Mouse (Mus musculus) liver, embryonic 12.5 days (tissue): ENCODE data around the gene Aamdc. TPM values are rescaled to one million over a fixed set of nuclear protein-coding genes. Genes with fewer than 3 reads are reported as not detected.

Experiments
- ATAC-seq: fragments of 200-750 bp; cut with Nextera tagmentation; 2 replicates; pipeline ENCODE4 v1.8.0; 2017; ENCODE audit warnings: moderate number of reproducible peaks, mild to moderate bottlenecking, moderate library complexity
- H3K27ac ChIP-seq: fragments of 300-500 bp; sonication (generic); 2 replicates; pipeline ENCODE4 v1.5.1; 2016; ENCODE audit warnings: mild to moderate bottlenecking
- H3K27me3 ChIP-seq: fragments of 300-500 bp; sonication (generic); replicated peaks from 2 replicates; pipeline ENCODE4 v1.6.1; 2016; ENCODE audit warnings: mild to moderate bottlenecking, moderate library complexity
- H3K36me3 ChIP-seq: fragments of 300-500 bp; sonication (generic); 2 replicates; pipeline ENCODE4 v1.6.1; 2016; ENCODE audit warnings: mild to moderate bottlenecking, moderate library complexity
- H3K4me1 ChIP-seq: fragments of 300-500 bp; sonication (generic); 2 replicates; pipeline ENCODE4 v1.6.1; 2016
- H3K4me2 ChIP-seq: fragments of 300-500 bp; sonication (generic); 2 replicates; pipeline ENCODE4 v1.6.1; 2016; ENCODE audit warnings: mild to moderate bottlenecking, moderate library complexity
- H3K4me3 ChIP-seq: fragments of 300-500 bp; sonication (generic); 2 replicates; pipeline ENCODE4 v1.5.1; 2016; ENCODE audit warnings: mild to moderate bottlenecking, moderate library complexity
- H3K9ac ChIP-seq: fragments of 300-500 bp; sonication (generic); 2 replicates; pipeline ENCODE4 v1.6.1; 2016; ENCODE audit warnings: mild to moderate bottlenecking, moderate library complexity
- H3K9me3 ChIP-seq: fragments of 300-500 bp; sonication (generic); replicated peaks from 2 replicates; pipeline ENCODE4 v1.6.1; 2016; ENCODE audit warnings: mild to moderate bottlenecking, moderate library complexity
- WGBS: fragments of 180-500 bp; shearing (Covaris S2); methylation state at CpG from one replicate; pipeline ENCODE4 v1.1.7; 2016; ENCODE audit not compliant: insufficient replicate concordance; 5-methylcytosine and 5-hydroxymethylcytosine counted together
- polyA plus RNA-seq: library from polyadenylated mRNA; unstranded; fragments of >200 nt; fragmentation: Nextera tagmentation; extraction: Ambion mirVana; gene quantifications from 2 replicates; pipeline ENCODE4 v1.2.1, GENCODE M21; 2016

Gene Aamdc
- 17.4 and 17.6 TPM in 2 replicates for polyA plus RNA-seq

GRCm38 (mm10) chr7:97579067-97579975 lies at the start of gene Aamdc, which contains the start of gene Rsf1:
Gene Aamdc, minus strand, starts transcription at chr7:97579497.
Gene Rsf1, plus strand, starts transcription at chr7:97579889.
- Histone ChIP-seq H3K36me3 (no peaks in the 10 kb centered on the region), H3K9me3 (no peaks in the 10 kb centered on the region), H3K4me3 (peak within 1 kb of the TSS; percentile 98), H3K27me3 (no peaks in the 10 kb centered on the region), H3K9ac (peak within 1 kb of the TSS; percentile 99), H3K27ac (peak within 1 kb of the TSS; percentile 95), H3K4me1 (peaks cover 25% of the 10 kb centered on the region), H3K4me2 (peak within 1 kb of the TSS; percentile 96)
- WGBS, result under 1% methylated on average over 65 of the region's 68 CpGs
- ATAC-seq, result peak; percentile 88

- Histone ChIP-seq H3K9ac (no peak overlapping the region), H3K36me3 (0 out of 2 replicates have a peak, but pooled peaks cover 6% of the 10 kb centered on the region), H3K27ac (no peak overlapping the region), H3K4me1 (no peaks in the 10 kb centered on the region), H3K4me3 (no peak overlapping the region), H3K4me2 (no peak overlapping the region), H3K27me3 (no peaks in the 10 kb centered on the region), H3K9me3 (no peaks in the 10 kb centered on the region)
- ATAC-seq, result no peak
Observed at GRCm38 (mm10) chr7:97623402-97623801, 44.1 kb upstream of the Aamdc start.

GRCm38 (mm10) chr7:97622676-97623075 lies 43.4 kb upstream of the Aamdc start:
- H3K4me2 ChIP-seq, result no peak overlapping the region
- H3K9ac ChIP-seq, result no peak overlapping the region
- H3K4me3 ChIP-seq, result no peak overlapping the region
- no peak for ATAC-seq
- H3K27ac ChIP-seq, result no peak overlapping the region
- H3K9me3 ChIP-seq, result no peaks in the 10 kb centered on the region
- no peaks in the 10 kb centered on the region for H3K27me3 ChIP-seq
- no peaks in the 10 kb centered on the region for H3K4me1 ChIP-seq
- H3K36me3 ChIP-seq, result peaks cover 13% of the 10 kb centered on the region
- 78% methylated on average over 1 of the region's 1 CpGs for WGBS

GRCm38 (mm10) chr7:97621346-97621745 lies 42.0 kb upstream of the Aamdc start:
- Histone ChIP-seq H3K4me2 (no peak overlapping the region), H3K9me3 (no peaks in the 10 kb centered on the region), H3K9ac (no peak overlapping the region), H3K36me3 (peaks cover 15% of the 10 kb centered on the region), H3K4me3 (no peak overlapping the region), H3K27me3 (no peaks in the 10 kb centered on the region), H3K4me1 (no peaks in the 10 kb centered on the region), H3K27ac (no peak overlapping the region)
- WGBS, result 88% methylated on average over 5 of the region's 5 CpGs
- no peak for ATAC-seq

GRCm38 (mm10) chr7:97598548-97598947 lies 19.3 kb upstream of the Aamdc start:
- ATAC-seq, result no peak
- Histone ChIP-seq H3K4me2 (no peak overlapping the region), H3K9ac (no peak overlapping the region), H3K27ac (no peak overlapping the region), H3K4me3 (no peak overlapping the region), H3K4me1 (peaks cover 15% of the 10 kb centered on the region), H3K9me3 (no peaks in the 10 kb centered on the region), H3K36me3 (no peaks in the 10 kb centered on the region), H3K27me3 (no peaks in the 10 kb centered on the region)
- 62% methylated on average over 2 of the region's 2 CpGs for WGBS

GRCm38 (mm10) chr7:97593535-97593934 lies 14.2 kb upstream of the Aamdc start:
- Histone ChIP-seq H3K27me3 (no peaks in the 10 kb centered on the region), H3K36me3 (peaks cover 5% of the 10 kb centered on the region; the same call in 1 of the 2 replicates), H3K9ac (no peak overlapping the region), H3K4me1 (peaks cover 48% of the 10 kb centered on the region), H3K4me3 (no peak overlapping the region), H3K4me2 (no peak overlapping the region), H3K27ac (no peak overlapping the region), H3K9me3 (no peaks in the 10 kb centered on the region)
- 67% methylated on average over 2 of the region's 2 CpGs for WGBS
- no peak for ATAC-seq

GRCm38 (mm10) chr7:97592396-97592795 lies 13.1 kb upstream of the Aamdc start:
- 77% methylated on average over 4 of the region's 4 CpGs for WGBS

GRCm38 (mm10) chr7:97591336-97591735 lies 12.0 kb upstream of the Aamdc start:
- H3K27ac ChIP-seq, result 0 out of 2 replicates have a peak overlapping the region, but pooled peaks have one; percentile 7
- H3K9ac ChIP-seq, result no peak overlapping the region
- H3K27me3 ChIP-seq, result no peaks in the 10 kb centered on the region
- WGBS, result 65% methylated on average over 6 of the region's 6 CpGs
- no peak overlapping the region for H3K4me3 ChIP-seq
- peaks cover 53% of the 10 kb centered on the region for H3K4me1 ChIP-seq
- no peaks in the 10 kb centered on the region for H3K9me3 ChIP-seq
- peaks cover 5% of the 10 kb centered on the region; the same call in 1 of the 2 replicates for H3K36me3 ChIP-seq
- no peak for ATAC-seq
- H3K4me2 ChIP-seq, result no peak overlapping the region

More at GRCm38 (mm10) chr7:97592396-97592795, 13.1 kb upstream of the Aamdc start:
- Histone ChIP-seq H3K4me3 (no peak overlapping the region), H3K9me3 (no peaks in the 10 kb centered on the region), H3K4me2 (no peak overlapping the region), H3K27me3 (no peaks in the 10 kb centered on the region), H3K27ac (no peak overlapping the region), H3K36me3 (peaks cover 5% of the 10 kb centered on the region; the same call in 1 of the 2 replicates), H3K4me1 (peaks cover 50% of the 10 kb centered on the region), H3K9ac (no peak overlapping the region)
- ATAC-seq, result no peak

- WGBS, result 8% methylated on average over 3 of the region's 3 CpGs
- Histone ChIP-seq H3K4me3 (no peak overlapping the region), H3K9me3 (no peaks in the 10 kb centered on the region), H3K27me3 (no peaks in the 10 kb centered on the region), H3K36me3 (peaks cover 5% of the 10 kb centered on the region; the same call in 1 of the 2 replicates), H3K9ac (no peak overlapping the region), H3K27ac (peak overlapping the region; percentile 20; the same call in 1 of the 2 replicates), H3K4me1 (peaks cover 58% of the 10 kb centered on the region), H3K4me2 (peak overlapping the region; percentile 11)
- peak; percentile 86 for ATAC-seq
Observed at GRCm38 (mm10) chr7:97590488-97590887, 11.2 kb upstream of the Aamdc start.

- no peak overlapping the region for H3K4me2 ChIP-seq
- H3K9me3 ChIP-seq, result no peaks in the 10 kb centered on the region
- ATAC-seq, result no peak
- H3K27me3 ChIP-seq, result no peaks in the 10 kb centered on the region
- peaks cover 70% of the 10 kb centered on the region for H3K4me1 ChIP-seq
- 69% methylated on average over 5 of the region's 5 CpGs for WGBS
- no peak overlapping the region for H3K4me3 ChIP-seq
- no peak overlapping the region for H3K27ac ChIP-seq
- H3K36me3 ChIP-seq, result peaks cover 5% of the 10 kb centered on the region; the same call in 1 of the 2 replicates
- no peak overlapping the region for H3K9ac ChIP-seq
Observed at GRCm38 (mm10) chr7:97588506-97588905, 9.2 kb upstream of the Aamdc start.

GRCm38 (mm10) chr7:97580843-97581214 lies 1.5 kb upstream of the Aamdc start:
- no peaks in the 10 kb centered on the region for H3K36me3 ChIP-seq
- 0% methylated on average over 11 of the region's 11 CpGs for WGBS
- H3K4me3 ChIP-seq, result peak overlapping the region; percentile 98

More at GRCm38 (mm10) chr7:97580843-97581214, 1.5 kb upstream of the Aamdc start:
- peak overlapping the region; percentile 99 for H3K9ac ChIP-seq
- peak overlapping the region; percentile 95 for H3K27ac ChIP-seq
- peaks cover 37% of the 10 kb centered on the region for H3K4me1 ChIP-seq
- H3K27me3 ChIP-seq, result no peaks in the 10 kb centered on the region
- ATAC-seq, result peak; percentile 55
- H3K4me2 ChIP-seq, result peak overlapping the region; percentile 96
- no peaks in the 10 kb centered on the region for H3K9me3 ChIP-seq
